Mouse (Mus musculus) CH12F3 (cell line): Measurements from ENCODE around the gene Rasgef1b.

Experiments
- in situ Hi-C: fragments of 300-500 bp; cut with MboI; formaldehyde crosslinking; loops from 2 replicates; pipeline ENCODE4 v1.14.3; 2020; ENCODE audit warnings: low sequenced_read_pairs

The Rasgef1b gene

DNA sequence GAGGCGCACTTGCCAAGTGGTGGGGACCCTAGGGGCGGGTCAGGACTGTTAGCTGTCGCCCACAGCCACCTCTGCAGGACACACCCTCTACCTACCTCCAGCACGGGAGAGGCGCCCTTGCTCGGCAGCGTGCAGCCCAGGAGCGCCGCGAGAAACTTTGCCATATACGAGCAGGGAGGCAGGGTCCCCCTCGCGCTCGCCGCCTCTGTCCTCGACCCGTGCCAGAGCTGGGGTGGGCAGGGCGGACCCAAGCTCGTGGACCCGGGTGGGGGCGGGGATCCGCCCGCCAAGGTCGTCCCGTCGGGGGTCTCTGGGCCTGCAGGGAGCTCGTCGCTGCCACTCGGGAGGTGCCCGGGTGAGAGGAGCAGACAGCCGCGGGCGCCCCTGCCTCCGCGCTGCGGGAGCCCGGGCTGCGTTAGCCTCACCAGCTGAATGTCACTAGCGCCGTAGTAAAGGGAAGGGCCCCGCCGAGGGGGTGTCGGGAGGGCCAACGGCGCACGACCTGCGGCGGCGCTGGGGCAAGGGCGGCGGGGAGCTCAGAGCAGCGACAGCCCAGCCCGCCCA lies at the start of gene Rasgef1b:
Rasgef1b (minus strand) TSS at position 417 of the 564 bp plus-strand sequence.
- in situ Hi-C loops: no loop called here

DNA sequence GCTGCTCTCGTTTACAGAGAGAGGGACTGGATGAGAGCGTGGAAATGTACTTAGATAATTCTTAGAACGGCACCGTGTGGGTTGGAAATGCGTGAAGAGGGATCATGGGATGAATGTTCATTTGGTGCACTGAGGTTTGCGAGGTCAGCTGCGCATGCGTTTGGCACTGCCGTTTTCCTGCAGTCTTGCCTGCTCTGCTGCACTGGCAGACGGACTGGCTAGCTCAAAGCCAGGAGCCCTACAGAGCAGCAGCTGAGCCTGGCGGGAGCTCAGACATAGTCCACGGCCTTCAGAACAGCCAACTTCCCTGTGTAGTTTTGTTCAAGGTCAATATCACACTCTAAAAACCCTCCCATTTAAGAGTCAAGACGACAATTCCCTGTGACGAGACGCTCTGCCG lies 46.5 kb upstream of the Rasgef1b start:
- in situ Hi-C loops: no loop called here

DNA sequence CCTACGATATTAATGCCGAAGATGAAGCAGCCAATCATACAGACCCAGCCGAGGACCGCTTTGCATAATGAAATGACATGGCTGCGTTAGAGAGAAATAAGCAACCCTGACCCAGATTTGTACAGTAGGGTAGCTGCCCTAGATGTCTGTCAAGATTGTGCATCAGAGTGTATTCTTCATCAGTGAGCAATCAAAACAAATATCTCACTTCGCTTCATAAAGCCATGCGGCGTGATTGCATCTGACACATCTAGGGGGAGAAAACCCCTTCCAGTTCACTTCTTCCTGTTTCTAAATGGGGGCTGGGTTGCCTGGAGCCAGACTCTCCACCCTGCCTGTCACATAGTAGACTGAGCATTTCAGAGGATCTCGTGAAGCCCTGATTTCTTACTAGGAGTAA lies 44.4 kb upstream of the Rasgef1b start:
- in situ Hi-C loops: no loop called here

DNA sequence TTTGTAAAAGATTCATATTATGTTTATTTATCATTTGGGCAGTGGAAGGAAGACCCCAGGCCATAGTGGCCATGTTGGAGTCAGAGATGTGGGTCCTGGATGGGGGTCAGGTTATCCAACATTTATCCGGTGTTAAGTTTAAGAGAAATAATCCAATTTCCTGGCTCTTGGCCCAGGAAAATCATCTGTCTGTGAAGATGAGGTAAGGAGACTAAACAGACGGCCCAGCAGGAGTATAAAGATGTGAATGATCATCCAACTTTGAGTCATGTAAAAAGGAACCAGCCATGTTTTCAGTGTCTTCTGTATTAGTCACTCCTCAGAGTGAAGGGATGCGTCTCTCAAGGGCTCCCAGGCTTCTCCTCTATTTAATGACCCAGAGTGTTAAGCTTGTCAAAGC lies 35.4 kb upstream of the Rasgef1b start:
- in situ Hi-C loops: no loop called here

DNA sequence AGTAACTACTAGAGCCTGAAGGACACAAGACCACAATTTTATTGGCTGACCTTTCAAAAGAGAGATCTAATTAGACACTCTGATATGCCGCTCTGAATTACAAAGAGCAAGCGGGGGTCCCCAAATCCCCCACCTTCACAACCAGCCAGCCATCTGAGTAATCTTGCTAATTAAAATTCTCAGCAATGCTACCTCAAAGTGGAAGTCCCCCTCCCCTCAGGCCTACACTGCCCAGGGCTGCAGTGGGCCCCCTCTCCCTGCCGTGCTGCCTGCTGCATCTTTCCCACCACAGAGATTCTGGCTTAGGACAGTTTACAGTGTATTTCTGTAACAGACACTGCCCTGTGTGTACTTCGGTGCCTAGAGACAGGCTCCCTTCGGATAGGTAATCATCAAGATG lies 30.0 kb upstream of the Rasgef1b start:
- in situ Hi-C loops: no loop called here

DNA sequence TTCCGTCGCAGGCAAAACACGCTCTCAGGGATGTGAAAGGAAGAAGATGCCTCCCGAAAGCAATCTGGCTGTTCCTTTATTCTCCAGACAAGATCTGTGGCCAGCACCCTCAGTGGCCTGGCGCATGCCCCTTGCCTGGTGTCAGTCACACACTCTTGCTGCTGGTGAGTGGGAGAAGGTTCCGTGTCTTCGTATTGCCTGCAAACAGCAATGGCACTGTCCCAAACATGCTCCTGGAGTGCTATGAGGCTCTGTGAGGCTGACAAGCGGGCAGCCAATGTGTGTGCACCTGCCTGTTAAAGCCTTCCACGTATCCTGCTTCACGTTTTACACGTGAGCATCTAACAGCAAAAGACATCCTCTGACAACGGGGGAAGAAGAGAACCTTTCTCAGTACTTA lies 25.0 kb upstream of the Rasgef1b start:
- in situ Hi-C loops: no loop called here

DNA sequence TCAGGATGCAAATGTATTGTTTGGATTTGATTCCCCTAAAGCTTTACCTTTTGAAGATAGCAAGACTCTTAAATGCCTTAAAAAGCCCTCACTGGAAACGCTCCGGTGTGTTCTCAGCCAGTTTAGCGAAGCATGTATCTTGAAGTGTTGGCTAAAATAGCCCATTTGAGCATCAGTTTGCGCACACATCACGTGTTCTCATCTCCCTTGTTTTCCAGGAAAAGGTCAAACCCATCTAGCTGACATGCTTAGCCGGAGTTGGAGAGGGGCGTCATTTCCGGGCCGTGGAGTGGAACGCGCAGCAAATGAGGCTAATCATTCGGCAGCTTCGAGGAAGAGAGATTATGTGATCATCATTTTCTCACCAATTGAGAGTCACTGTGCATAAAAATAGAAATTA lies 24.5 kb upstream of the Rasgef1b start:
- in situ Hi-C loops: no loop called here

DNA sequence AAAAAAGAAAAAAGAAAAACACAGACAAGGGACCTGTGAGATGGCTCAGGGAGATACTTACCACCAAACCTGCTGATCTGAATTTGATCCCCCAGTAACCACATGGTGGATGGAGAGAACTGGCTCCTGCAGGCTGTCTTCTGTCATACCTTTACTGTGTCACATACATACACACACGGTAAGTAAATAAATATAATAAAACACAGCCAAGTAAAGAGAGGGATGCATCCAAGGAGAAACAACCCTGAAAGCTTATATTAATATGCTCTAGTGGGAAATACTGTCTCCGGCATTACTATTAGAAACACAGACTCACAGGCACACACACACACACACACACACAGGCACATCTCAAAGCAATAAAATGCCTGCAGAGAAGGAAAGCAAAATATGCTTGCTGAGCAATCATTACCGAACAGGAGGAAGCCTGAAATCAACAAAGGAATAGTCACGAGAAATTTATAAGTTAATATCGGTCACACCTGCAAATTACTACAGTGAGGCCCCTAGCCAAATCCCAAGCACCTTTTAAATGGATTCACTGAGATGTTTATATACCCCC lies 23.9 kb upstream of the Rasgef1b start:
- in situ Hi-C loops: no loop called here

DNA sequence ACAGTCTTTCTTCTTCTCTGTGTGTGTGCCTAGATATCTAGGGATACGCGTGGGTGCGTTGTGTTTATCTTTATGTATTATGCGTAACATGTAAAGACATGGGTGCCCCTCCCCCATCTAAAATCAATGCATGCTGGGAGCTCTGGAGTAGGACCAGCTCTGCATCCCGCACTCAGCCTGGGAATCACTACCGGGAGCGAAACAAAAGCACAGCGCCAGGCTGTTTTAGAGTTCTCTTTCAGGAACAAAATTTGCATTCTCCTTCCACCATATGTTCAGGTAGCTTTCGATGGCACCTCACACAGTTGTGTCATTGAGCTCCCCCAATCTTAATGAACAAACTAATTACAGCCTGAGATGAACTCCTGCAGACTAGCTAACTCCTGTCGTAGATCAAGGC lies 19.6 kb upstream of the Rasgef1b start:
- in situ Hi-C loops: no loop called here

DNA sequence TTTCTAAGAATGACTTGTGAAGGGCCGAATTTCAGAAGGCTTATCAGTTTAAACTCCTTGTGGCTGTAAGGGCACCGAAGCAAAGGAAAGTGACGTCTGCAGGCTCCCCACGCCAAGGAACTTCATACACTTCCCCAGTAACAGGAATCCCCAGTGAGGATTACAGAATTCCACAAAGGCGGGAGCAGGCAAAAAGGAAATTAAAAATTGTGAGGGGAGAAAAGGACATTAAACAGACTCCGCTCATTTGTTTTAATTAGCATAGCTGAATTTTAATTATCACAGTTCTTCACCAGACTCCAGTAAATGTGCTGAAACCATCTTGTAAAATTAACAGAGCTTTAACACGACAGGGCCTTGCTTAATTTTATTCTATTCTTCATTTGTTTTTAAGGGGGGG lies 17.2 kb upstream of the Rasgef1b start:
- in situ Hi-C loops: no loop called here

DNA sequence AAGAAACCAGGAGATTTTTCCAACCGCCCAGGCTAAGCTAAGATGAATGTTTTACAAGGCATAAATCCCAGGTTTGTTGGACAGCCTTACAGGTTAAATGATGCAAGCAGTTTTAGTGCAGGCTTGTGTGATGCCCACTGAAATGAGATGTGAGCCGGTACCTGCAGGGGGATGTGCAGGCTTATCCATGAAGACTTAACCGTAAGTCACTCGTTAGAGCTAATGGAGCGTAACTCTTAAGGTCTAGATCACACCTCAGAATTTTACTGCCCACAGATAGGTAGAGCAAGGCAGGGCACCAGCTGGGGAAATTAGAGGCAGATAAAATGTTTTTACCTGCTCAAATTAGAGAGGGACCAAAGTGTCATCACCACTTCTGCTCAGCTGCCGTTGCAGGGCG lies 14.0 kb upstream of the Rasgef1b start:
- in situ Hi-C loops: no loop called here

DNA sequence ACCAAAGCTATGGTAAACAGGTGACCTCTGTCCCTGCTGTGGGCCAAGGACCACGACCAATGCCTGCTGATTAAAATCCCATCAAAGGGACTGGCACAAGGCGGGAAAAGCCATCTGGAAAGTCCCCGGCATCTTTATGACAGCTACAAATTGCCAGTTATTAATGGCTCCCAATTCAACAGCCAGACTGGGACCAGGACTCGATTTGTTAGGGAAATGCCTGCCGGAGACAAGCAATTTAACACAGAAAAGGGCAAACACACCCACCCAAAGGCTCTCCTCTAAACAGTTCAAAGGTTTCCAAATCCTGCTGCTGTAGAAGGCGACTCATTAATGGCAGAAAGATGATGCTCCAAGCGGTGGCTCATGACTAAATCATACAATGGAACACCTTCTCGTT lies 13.2 kb upstream of the Rasgef1b start:
- in situ Hi-C loops: no loop called here

DNA sequence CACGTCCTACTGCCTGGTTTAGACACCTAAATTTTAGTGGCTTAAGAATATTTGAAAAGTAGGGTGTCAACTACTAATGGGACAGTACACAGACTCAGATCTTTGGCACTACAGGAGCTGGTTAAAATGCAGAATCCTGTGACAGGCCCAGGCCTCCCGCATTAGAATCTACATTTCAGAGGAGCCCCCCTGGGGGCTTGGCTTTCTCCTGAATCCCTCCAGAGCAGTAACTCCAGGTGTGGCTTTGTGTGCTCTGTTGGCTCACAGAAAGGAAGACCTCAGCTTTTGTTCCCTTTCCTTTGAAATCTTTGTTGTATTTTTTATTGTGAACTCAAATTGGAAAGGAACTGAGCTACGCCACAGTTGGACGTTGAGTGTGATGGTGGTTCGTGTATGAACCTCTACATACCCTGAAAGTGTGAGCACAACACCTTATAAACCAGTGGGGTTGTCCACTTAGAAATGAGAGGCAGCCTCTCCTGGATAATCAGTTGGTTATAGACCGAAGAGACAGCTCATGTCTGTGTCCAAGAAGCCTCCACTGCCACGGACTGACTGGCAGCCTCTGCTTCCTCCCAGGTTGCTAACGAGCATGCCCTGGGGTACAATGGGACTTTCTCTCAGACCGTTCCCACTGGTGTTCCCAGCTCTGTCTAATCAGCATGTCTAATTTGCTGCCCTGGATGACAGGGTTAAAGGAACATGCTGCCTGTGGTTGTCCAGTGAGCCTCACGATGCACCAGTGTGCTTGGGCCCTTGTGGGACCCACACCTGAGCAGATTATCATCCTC lies 9.3 kb upstream of the Rasgef1b start:
- in situ Hi-C loops: no loop called here

DNA sequence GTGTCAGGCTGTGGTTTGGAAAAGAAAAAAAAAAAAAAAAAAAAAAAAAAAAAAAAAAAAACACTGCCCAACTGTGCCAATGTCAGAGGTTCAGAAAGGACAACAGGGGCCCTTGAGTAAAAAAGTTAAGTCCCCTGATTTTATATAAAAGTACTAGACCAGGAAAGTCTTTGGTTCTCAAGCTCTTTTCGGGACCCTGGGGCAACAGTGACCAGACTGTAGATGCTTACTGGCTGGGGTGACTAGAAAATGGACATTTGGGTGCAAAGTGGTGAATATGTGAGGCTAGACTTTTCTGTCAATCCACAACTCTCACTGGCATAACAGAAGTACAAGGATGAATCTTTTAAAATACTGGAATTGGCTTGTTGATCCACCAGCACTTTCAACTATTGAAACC lies 1.1 kb upstream of the Rasgef1b start:
- in situ Hi-C loops: no loop called here

DNA sequence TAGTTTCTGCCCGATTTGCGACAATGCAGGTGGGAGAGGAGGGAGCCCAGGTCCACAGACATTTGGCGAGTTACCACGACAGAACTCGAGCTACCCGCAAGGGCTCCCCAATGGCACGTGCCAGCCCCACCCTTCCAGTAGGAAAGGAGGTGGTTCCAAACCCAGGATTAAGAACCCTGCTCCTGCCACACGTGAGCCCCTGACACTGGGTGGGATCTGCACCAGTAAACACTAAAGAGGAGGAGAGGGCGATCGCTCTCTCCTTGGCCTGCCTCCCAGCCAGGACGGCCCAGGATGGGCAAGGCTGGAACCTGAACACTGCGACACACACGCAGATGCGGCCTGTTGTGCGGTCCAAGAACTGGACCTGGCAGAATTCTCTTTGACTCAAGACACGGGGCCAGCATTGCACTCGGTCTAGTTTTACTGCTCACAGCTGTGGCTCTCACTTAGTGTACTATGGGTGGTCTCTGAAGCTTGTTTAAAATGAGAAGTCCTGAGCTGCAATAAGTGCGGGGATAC lies 557 bp upstream of the Rasgef1b start:
- in situ Hi-C loops: no loop called here

DNA sequence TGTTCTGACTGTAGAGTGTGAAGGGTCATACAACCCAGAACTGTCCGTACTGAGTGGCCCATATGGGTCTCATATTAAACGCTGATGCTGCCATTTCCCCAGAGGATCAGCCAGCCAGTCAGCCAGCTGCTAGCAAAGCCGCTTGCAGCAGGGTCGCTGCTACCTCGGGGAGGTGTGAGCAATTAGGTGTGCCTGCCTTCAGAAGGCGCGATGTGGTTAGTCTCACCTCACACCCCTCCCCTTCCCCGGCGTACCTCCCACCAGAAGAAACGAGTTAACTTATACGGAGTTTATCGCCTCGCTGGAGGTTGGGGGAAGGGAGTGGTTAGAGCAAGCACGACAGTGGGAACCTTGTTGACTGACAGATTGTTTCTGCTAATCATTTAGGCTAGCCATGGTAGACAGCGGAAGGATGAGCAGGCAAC lies 826 bp downstream of the Rasgef1b start:
- in situ Hi-C loops: no loop called here

DNA sequence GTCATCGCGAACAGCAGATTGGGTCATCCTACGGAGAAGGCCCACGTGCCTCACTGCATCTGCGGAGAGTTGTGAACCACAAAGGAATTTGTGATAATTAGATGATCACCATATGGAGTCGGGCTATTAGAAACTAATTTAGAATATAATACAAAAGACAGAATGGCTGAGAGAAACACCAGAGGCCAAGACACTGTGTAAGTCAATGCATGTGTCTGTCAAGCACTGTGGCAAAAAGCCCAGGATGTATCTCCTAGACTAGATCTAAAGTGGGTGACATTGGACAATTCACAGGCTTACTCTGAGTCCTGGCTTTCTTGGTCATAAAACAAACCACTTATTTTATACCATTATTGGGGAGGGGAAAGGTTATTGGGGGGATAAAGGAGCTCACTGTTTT lies 4.9 kb downstream of the Rasgef1b start:
- in situ Hi-C loops: no loop called here

DNA sequence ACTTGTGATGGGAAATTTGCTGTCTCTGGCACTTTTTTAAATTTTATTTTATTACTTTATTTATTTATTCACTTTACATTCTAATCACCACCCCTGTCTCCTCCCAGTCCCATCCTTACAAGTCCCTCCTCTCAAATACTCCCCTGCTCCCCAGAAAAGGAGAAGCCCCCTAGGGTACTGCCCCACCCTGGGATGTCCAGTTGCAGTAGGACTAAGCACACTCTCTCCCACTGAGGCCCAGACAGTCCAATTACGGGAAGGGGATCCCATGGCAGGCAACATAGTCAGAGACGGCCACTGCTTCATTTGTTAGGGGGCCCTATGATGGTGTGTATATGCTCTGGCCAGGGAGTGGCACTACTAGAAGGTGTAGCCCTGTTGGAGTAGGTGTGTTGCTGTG lies 6.6 kb downstream of the Rasgef1b start:
- in situ Hi-C loops: no loop called here

DNA sequence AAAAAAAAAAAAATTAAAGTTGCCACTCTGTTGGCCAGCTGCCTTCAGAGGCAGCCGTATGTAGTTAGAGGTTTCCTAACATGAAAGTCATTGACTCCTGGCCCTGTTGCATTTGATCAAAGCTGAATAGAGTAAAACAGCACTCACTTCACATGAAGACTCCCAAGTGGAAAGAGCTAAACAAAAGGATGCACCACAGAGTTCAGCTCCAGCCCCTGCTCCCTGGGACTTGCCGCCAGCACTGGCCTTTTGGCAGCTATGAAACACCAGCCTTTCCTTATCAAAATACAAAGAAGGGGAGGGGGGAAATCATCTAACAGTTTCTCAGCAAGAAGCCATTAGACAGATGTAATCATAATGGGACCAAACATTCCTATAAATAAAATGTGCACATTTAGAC lies 8.3 kb downstream of the Rasgef1b start:
- in situ Hi-C loops: no loop called here

DNA sequence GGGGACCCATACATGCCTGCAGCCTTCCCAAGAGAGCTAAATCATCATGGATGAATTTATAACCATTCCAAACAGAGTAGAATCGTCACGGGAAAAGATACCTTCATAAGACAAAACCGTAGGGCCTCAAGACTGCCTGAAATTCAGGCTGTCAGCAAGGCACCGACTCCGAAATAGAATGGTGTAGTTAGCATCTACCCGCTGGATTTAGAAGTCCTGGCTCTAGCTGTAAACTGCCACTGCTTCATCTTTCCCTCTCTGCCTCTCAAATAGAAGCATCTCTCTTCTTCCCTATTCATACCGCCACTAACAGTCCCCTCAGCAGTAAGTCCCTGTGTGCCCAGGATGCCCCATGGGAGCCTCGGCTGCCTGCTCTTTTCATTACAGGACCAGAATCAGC lies 10.9 kb downstream of the Rasgef1b start:
- in situ Hi-C loops: no loop called here

DNA sequence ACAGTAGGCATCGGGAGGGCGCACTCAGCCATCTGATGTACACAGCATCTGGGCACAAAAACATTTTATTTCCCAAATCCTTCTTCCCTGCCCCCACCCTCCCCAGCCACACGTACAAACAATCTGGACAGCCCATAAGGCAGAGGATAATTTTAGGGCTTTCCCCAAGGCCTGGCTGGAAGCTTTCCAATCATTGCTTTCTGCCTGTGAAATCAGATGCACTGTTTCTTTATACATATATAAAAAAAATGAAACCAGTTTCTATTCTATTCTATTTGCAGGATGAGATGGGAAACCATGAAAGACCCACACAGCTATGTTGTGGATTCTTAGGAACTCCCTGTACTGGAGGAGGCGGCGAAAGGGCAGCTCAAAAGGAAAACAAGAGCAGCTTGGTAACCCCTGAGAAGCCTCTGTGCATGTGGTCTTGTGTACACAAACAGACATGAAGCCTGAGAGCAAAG lies 13.6 kb downstream of the Rasgef1b start:
- in situ Hi-C loops: no loop called here

DNA sequence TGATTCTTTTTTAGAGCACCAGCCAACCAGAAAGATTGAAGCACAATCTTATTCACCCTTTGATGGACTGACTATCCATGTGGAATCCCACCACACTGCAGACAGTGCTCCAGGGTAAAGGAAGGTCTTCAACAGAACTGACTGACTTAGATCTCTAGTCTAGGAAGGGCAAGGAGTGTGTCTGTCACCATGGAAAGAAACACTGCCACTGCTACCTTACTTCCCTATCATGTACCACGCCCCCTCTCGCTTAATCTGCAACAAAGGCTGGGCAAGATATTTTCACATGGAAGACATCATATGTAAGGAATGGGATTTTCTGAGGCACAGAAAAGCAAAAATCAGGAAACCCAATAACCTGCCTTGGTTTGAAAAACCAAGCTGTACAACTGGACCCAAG lies 16.9 kb downstream of the Rasgef1b start:
- in situ Hi-C loops: no loop called here
